Mouse (Mus musculus): ENCODE measurements at regions not wholly inside any gene's neighbourhood (a gene's known extent, or its start where the extent isn't known, plus 50 kb on each side); places are given as distances from the start of the nearest gene placed in this dataset.
"Not testable (repeated sequence)": the region's sequence is repeated elsewhere in the genome, so short reads cannot be mapped to it uniquely, and the experiment has no call there.

DNA sequence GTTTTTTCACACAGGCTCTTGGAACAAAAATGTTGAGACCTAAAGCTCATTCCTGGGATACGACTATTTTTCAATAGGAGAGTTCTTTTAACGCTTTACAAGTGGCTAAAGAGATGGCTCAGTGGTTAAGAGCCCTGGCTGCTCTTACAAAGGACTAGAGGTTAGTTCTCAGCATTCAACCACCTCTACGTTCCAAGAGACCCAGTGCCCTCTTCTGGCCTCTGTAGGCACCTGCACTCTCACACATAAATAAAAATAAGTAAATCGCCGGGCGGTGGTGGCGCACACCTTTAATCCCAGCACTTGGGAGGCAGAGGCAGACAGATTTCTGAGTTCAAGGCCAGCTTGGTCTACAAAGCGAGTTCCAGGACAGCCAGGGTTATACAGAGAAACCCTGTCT, 70.5 kb upstream of the Rad23b start:
- DNase-seq (ENCODE audit: low spot score): not testable (repeated sequence)

DNA sequence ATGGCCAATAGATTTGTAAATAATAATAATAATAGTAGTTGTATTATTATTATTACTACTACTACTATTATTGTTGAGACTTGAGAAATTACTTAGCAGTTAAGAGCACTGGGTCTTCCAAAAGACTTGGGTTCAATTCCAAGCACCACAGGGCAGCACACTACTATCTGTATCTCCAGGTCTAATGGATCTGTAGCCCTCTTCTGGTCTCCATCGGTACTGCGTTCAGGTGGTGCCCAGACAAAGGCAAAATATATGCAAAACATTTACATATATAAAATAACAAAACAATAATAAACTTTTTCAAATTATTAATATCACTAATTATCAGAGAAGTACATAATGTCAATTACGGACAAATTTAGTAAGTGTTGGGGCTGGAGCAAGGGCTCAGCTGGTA, 69.1 kb upstream of the Rad23b start:
- no peak for DNase-seq (ENCODE audit: low spot score)

DNA sequence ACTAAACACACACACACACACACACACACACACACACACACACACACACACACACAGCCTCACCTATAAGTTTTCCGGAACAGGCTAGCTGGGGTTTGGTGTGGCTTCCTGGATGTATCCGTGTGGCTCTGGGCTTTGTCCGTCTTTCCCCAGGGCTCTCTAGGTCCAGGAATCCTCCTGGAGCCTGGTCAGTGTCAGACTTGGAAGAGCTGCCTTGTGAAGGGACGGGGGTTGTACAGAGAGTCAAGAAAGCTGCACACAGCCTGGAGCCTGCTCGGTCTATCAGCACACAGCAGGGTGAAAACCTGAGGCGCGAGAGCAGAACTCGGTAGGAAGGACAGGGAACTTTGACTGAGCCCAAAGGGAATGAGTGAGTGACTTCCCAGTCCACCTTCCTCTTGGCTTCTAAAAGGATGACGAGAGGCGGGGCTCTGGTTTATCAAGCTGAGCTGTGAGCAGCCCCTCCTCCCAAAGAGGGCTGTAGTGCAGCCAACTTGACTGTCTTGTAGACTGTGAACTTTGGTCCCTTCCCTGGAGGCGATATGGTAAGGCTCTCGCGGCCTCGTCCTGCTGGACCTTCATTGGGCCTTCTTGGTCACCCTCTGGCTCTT, 68.3 kb upstream of the Rad23b start:
- DNase-seq (ENCODE audit: low spot score): peak; percentile 10

GRCm38 (mm10) chr4:55282474-55282873, 67.4 kb upstream of the Rad23b start:
- DNase-seq (ENCODE audit: low spot score): no peak

DNA sequence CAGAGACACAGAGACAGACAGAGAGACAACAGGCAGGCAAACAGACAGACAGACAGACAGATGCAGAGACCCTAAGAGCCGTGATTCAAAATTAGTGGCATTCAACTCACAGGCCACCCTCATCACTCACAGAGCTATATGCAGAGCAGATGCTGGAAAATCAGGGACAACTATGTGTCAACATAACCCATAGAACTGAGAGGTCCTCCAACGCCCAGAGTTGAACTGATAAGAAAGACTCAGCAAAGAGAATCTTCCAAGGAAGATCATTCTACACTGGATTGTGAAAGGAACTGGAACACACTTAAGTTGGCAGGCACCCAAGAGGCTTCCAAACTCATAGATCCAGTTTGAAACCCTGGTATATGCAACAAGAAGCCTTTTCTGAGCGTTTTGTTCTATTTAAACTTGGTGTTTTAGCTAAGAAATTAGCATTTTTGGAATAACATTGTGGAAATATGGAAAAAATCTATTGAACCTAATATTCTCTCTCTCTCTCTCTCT, 65.1 kb upstream of the Rad23b start:
- no peak for DNase-seq (ENCODE audit: low spot score)

DNA sequence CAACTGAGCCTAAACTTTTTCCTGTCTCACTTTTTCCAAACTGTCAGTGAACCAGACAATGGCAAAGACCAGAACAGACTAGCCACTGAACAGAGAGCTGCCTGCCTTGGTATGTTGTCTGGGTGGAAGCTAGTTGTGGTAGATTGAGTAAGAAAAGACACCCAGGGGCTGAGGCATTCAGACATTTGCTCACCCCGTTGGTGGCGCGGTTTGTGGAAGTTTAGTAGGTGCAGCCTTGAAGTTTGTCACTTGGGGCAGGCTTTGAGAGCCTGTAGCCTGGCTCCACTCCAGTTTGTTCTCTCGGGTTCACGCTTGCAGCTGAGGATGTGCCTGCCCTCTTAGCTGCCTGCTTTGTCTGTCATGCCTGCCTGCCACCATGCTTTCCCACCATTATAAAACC, 64.2 kb upstream of the Rad23b start:
- DNase-seq (ENCODE audit: low spot score): no peak

GRCm38 (mm10) chr4:55288456-55288855, 61.4 kb upstream of the Rad23b start:
- no peak for DNase-seq (ENCODE audit: low spot score)

GRCm38 (mm10) chr4:55292277-55292676, 57.6 kb upstream of the Rad23b start:
- DNase-seq (ENCODE audit: low spot score): no peak

- no peak for DNase-seq (ENCODE audit: low spot score)
Observed at GRCm38 (mm10) chr4:55292701-55293100, 57.1 kb upstream of the Rad23b start.

GRCm38 (mm10) chr4:55293347-55294079, 56.3 kb upstream of the Rad23b start:
- no peak for DNase-seq (ENCODE audit: low spot score)

GRCm38 (mm10) chr4:55294255-55294687, 55.6 kb upstream of the Rad23b start:
- DNase-seq (ENCODE audit: low spot score): peak; percentile 27

- DNase-seq (ENCODE audit: low spot score): no peak
Observed at GRCm38 (mm10) chr4:55297841-55298240, 52.0 kb upstream of the Rad23b start.

Data from MN1 (cell line).